Mouse (Mus musculus) hindbrain, postnatal 0 days (tissue): ENCODE data around the gene Shisal2a. TPM values are rescaled to one million over a fixed set of nuclear protein-coding genes. Genes with fewer than 3 reads are reported as not detected.

Experiments used
- ATAC-seq: fragments of 200-750 bp; cut with Nextera tagmentation; 2 replicates; pipeline ENCODE4 v1.8.0; 2017; ENCODE audit warnings: mild to moderate bottlenecking, moderate TSS enrichment, moderate library complexity
- DNase-seq: peaks from one replicate; pipeline ENCODE4 v3.0.0-alpha.2; 2015; ENCODE audit warnings: low spot score
- H3K27ac ChIP-seq: fragments of 300-500 bp; sonication (generic); 2 replicates; pipeline ENCODE4 v1.5.1; 2014; ENCODE audit warnings: mild to moderate bottlenecking
- H3K27me3 ChIP-seq: fragments of 300-500 bp; sonication (generic); 2 replicates; pipeline ENCODE4 v1.6.1; 2014; ENCODE audit warnings: low read length, mixed read lengths; ENCODE audit not compliant: insufficient read depth
- H3K36me3 ChIP-seq: fragments of 300-500 bp; sonication (generic); 2 replicates; pipeline ENCODE4 v1.6.1; 2014; ENCODE audit warnings: low read length, mixed read lengths; ENCODE audit not compliant: insufficient read depth
- H3K4me1 ChIP-seq: fragments of 300-500 bp; sonication (generic); 2 replicates; pipeline ENCODE4 v1.6.1; 2014; ENCODE audit warnings: antibody characterized with exemption, low read length, mixed read lengths; ENCODE audit not compliant: insufficient read depth
- H3K4me2 ChIP-seq: fragments of 300-500 bp; sonication (generic); 2 replicates; pipeline ENCODE4 v1.6.1; 2014; ENCODE audit warnings: low read depth, mild to moderate bottlenecking, low read length, moderate library complexity, mixed read lengths
- H3K4me3 ChIP-seq: fragments of 300-500 bp; sonication (generic); 2 replicates; pipeline ENCODE4 v1.5.1; 2014; ENCODE audit warnings: low read length
- H3K9ac ChIP-seq: fragments of 300-500 bp; sonication (generic); replicated peaks from 2 replicates; pipeline ENCODE4 v1.6.1; 2014; ENCODE audit warnings: mild to moderate bottlenecking, low read length, moderate library complexity, mixed read lengths
- H3K9me3 ChIP-seq: fragments of 300-500 bp; sonication (generic); 2 replicates; pipeline ENCODE4 v1.6.1; 2016; ENCODE audit warnings: low read length, mixed read lengths
- CTCF ChIP-seq: IDR thresholded peaks from 2 replicates; pipeline ENCODE4 v1.5.1; 2016; ENCODE audit warnings: antibody characterized with exemption, control low read depth, low read depth
- WGBS: fragments of 180-500 bp; shearing (Covaris S2); extraction: QIAGEN DNeasy Blood & Tissue Kit; methylation state at CpG from one replicate; pipeline ENCODE4 v1.1.7; 2014; 5-methylcytosine and 5-hydroxymethylcytosine counted together
- polyA plus RNA-seq: library from polyadenylated mRNA; unstranded; fragments of >200 nt; fragmentation: Nextera tagmentation; extraction: Ambion mirVana; gene quantifications from 2 replicates; pipeline ENCODE4 v1.2.1, GENCODE M21; 2015
- total RNA-seq: library from RNA; depleted of rRNA; stranded (reverse); fragments of >200 nt; gene quantifications from 2 replicates; pipeline ENCODE4 v1.2.3, GENCODE M21; 2014; rRNA removed

Shisal2a gene
- total RNA-seq (0.47 and 1.8 TPM in 2 replicates), polyA plus RNA-seq (6.7 and 8.1 TPM in 2 replicates)

- no peaks in the 10 kb centered on the region for H3K36me3 ChIP-seq
- H3K4me2 ChIP-seq: peak within 1 kb of the TSS; percentile 63
- H3K9me3 ChIP-seq: no peaks in the 10 kb centered on the region
- WGBS: 2% methylated on average over 55 of the region's 55 CpGs
- ATAC-seq (peak; percentile 74), DNase-seq (peak; percentile 48)
- peak within 1 kb of the TSS; percentile 40 for H3K4me3 ChIP-seq
- no peaks in the 10 kb centered on the region for H3K27me3 ChIP-seq
- H3K27ac ChIP-seq: no peak within 1 kb of the TSS
- peak within 1 kb of the TSS; percentile 47 for H3K9ac ChIP-seq
- TF ChIP-seq CTCF: peak; percentile 40
- peaks cover 6% of the 10 kb centered on the region; the same call in 1 of the 2 replicates for H3K4me1 ChIP-seq
Observed at GRCm38 (mm10) chr4:108383183-108383714, at the start of gene Shisal2a. Gene Shisal2a, minus strand, starts transcription at chr4:108383349.

GRCm38 (mm10) chr4:108431561-108431936 is 48.4 kb upstream of the Shisal2a start:
- no peak for TF ChIP-seq CTCF
- no peak overlapping the region for H3K4me2 ChIP-seq
- no peaks in the 10 kb centered on the region for H3K9me3 ChIP-seq
- no peak overlapping the region for H3K9ac ChIP-seq
- no peaks in the 10 kb centered on the region for H3K27me3 ChIP-seq
- no peaks in the 10 kb centered on the region for H3K36me3 ChIP-seq
- DNase-seq: no peak
- no peak overlapping the region for H3K4me3 ChIP-seq
- H3K4me1 ChIP-seq: no peaks in the 10 kb centered on the region
- H3K27ac ChIP-seq: peak overlapping the region; percentile 15; the same call in 1 of the 2 replicates
- ATAC-seq: no peak
- WGBS: 26% methylated on average over 2 of the region's 2 CpGs

GRCm38 (mm10) chr4:108430656-108431560 is 47.8 kb upstream of the Shisal2a start:
- ATAC-seq: peak; percentile 43; the same call in 1 of the 2 replicates
- no peaks in the 10 kb centered on the region for H3K4me1 ChIP-seq
- TF ChIP-seq CTCF: no peak
- peak; percentile 46 for DNase-seq
- peak overlapping the region; percentile 15; the same call in 1 of the 2 replicates for H3K27ac ChIP-seq
- H3K9ac ChIP-seq: no peak overlapping the region
- H3K4me3 ChIP-seq: no peak overlapping the region
- no peaks in the 10 kb centered on the region for H3K27me3 ChIP-seq
- H3K4me2 ChIP-seq: no peak overlapping the region
- WGBS: 29% methylated on average over 4 of the region's 4 CpGs
- H3K36me3 ChIP-seq: no peaks in the 10 kb centered on the region
- no peaks in the 10 kb centered on the region for H3K9me3 ChIP-seq

- no peak overlapping the region for H3K27ac ChIP-seq
- ATAC-seq (no peak), DNase-seq (no peak)
- no peaks in the 10 kb centered on the region for H3K36me3 ChIP-seq
- H3K4me1 ChIP-seq: no peaks in the 10 kb centered on the region
- no peaks in the 10 kb centered on the region for H3K27me3 ChIP-seq
- no peak overlapping the region for H3K9ac ChIP-seq
- no peaks in the 10 kb centered on the region for H3K9me3 ChIP-seq
- TF ChIP-seq CTCF: no peak
- 85% methylated on average over 6 of the region's 6 CpGs for WGBS
- no peak overlapping the region for H3K4me3 ChIP-seq
- H3K4me2 ChIP-seq: no peak overlapping the region
Observed at GRCm38 (mm10) chr4:108428341-108428721, 45.2 kb upstream of the Shisal2a start.

- H3K36me3 ChIP-seq: no peaks in the 10 kb centered on the region
- WGBS: 84% methylated on average over 11 of the region's 11 CpGs
- H3K9ac ChIP-seq: no peak overlapping the region
- no peaks in the 10 kb centered on the region for H3K9me3 ChIP-seq
- H3K27ac ChIP-seq: no peak overlapping the region
- no peaks in the 10 kb centered on the region for H3K27me3 ChIP-seq
- H3K4me1 ChIP-seq: no peaks in the 10 kb centered on the region
- no peak overlapping the region for H3K4me3 ChIP-seq
- ATAC-seq (no peak), DNase-seq (no peak)
- no peak overlapping the region for H3K4me2 ChIP-seq
- TF ChIP-seq CTCF: no peak
Observed at GRCm38 (mm10) chr4:108427719-108428340, 44.7 kb upstream of the Shisal2a start.

GRCm38 (mm10) chr4:108424587-108424986 is 41.4 kb upstream of the Shisal2a start:
- DNase-seq (no peak), ATAC-seq (no peak)
- Histone ChIP-seq H3K27me3 (no peaks in the 10 kb centered on the region), H3K4me1 (no peaks in the 10 kb centered on the region), H3K9ac (no peak overlapping the region), H3K36me3 (no peaks in the 10 kb centered on the region), H3K4me2 (no peak overlapping the region), H3K27ac (no peak overlapping the region), H3K9me3 (no peaks in the 10 kb centered on the region), H3K4me3 (no peak overlapping the region)
- 85% methylated on average over 2 of the region's 2 CpGs for WGBS
- no peak for TF ChIP-seq CTCF
